Mouse (Mus musculus): Measurements from ENCODE around the gene Smyd3. TPM values are rescaled to one million over a fixed set of nuclear protein-coding genes. Genes with fewer than 3 reads are reported as not detected.

Smyd3 gene
- polyA plus RNA-seq, 1 experiment from 2014 or later, result 12.6 TPM

- ATAC-seq (replicated peaks; ENCODE audit: insufficient number of reproducible peaks, low FRiP score, low TSS enrichment), result no peak
- H3K36me3 ChIP-seq (ENCODE audit: control insufficient read depth, insufficient read depth, low read length), result no peaks in the 10 kb centered on the region
- 64% methylated on average over 5 of the region's 5 CpGs for WGBS (ENCODE audit: insufficient replicate concordance)
- H3K27ac ChIP-seq (ENCODE audit: low read depth, low read length), result no peak overlapping the region
- H3K4me3 ChIP-seq (ENCODE audit: low read depth, low read length), result no peak overlapping the region
- no peak overlapping the region for H3K9ac ChIP-seq (ENCODE audit: low read depth, low read length)
- H3K4me1 ChIP-seq (ENCODE audit: control insufficient read depth, insufficient read depth, low read length), result peaks cover 6% of the 10 kb centered on the region
- no peak overlapping the region for H3K4me2 ChIP-seq
- no peaks in the 10 kb centered on the region for H3K27me3 ChIP-seq (ENCODE audit: control insufficient read depth, insufficient read depth, low read length)
- H3K9me3 ChIP-seq (replicated peaks; ENCODE audit: control insufficient read depth, low read length), result no peaks in the 10 kb centered on the region
These were observed 35.5 kb upstream of the Smyd3 start for GRCm38 (mm10) chr1:179553197-179553948.

- ATAC-seq (replicated peaks; ENCODE audit: insufficient number of reproducible peaks, low FRiP score, low TSS enrichment), result no peak
- H3K4me3 ChIP-seq (ENCODE audit: low read depth, low read length), result no peak overlapping the region
- no peak overlapping the region; the same call in 1 of the 2 replicates for H3K27ac ChIP-seq (ENCODE audit: low read depth, low read length)
- H3K4me2 ChIP-seq, result peak overlapping the region; percentile 9; the same call in 1 of the 2 replicates
- H3K9ac ChIP-seq (ENCODE audit: low read depth, low read length), result 0 out of 2 replicates have a peak overlapping the region, but pooled peaks have one; percentile 11
- no peaks in the 10 kb centered on the region for H3K9me3 ChIP-seq (replicated peaks; ENCODE audit: control insufficient read depth, low read length)
- peaks cover 12% of the 10 kb centered on the region for H3K4me1 ChIP-seq (ENCODE audit: control insufficient read depth, insufficient read depth, low read length)
- WGBS (ENCODE audit: insufficient replicate concordance), result 45% methylated on average over 7 of the region's 7 CpGs
- no peaks in the 10 kb centered on the region for H3K27me3 ChIP-seq (ENCODE audit: control insufficient read depth, insufficient read depth, low read length)
- no peaks in the 10 kb centered on the region for H3K36me3 ChIP-seq (ENCODE audit: control insufficient read depth, insufficient read depth, low read length)
These were observed 34.9 kb upstream of the Smyd3 start for GRCm38 (mm10) chr1:179552751-179553150.

GRCm38 (mm10) chr1:179551921-179552320 lies 34.1 kb upstream of the Smyd3 start:
- 85% methylated on average over 4 of the region's 4 CpGs for WGBS (ENCODE audit: insufficient replicate concordance)
- ATAC-seq (replicated peaks; ENCODE audit: insufficient number of reproducible peaks, low FRiP score, low TSS enrichment), result no peak
- Histone ChIP-seq H3K27me3 (ENCODE audit: control insufficient read depth, insufficient read depth, low read length) (no peaks in the 10 kb centered on the region), H3K4me3 (ENCODE audit: low read depth, low read length) (no peak overlapping the region), H3K4me2 (no peak overlapping the region), H3K36me3 (ENCODE audit: control insufficient read depth, insufficient read depth, low read length) (no peaks in the 10 kb centered on the region), H3K9me3 (replicated peaks; ENCODE audit: control insufficient read depth, low read length) (no peaks in the 10 kb centered on the region), H3K9ac (ENCODE audit: low read depth, low read length) (no peak overlapping the region), H3K4me1 (ENCODE audit: control insufficient read depth, insufficient read depth, low read length) (peaks cover 12% of the 10 kb centered on the region), H3K27ac (ENCODE audit: low read depth, low read length) (peak overlapping the region; percentile 47; the same call in 1 of the 2 replicates)

- no peak for ATAC-seq (replicated peaks; ENCODE audit: insufficient number of reproducible peaks, low FRiP score, low TSS enrichment)
- Histone ChIP-seq H3K9me3 (replicated peaks; ENCODE audit: control insufficient read depth, low read length) (no peaks in the 10 kb centered on the region), H3K9ac (ENCODE audit: low read depth, low read length) (no peak overlapping the region), H3K4me3 (ENCODE audit: low read depth, low read length) (no peak overlapping the region), H3K36me3 (ENCODE audit: control insufficient read depth, insufficient read depth, low read length) (no peaks in the 10 kb centered on the region), H3K27ac (ENCODE audit: low read depth, low read length) (no peak overlapping the region), H3K4me1 (ENCODE audit: control insufficient read depth, insufficient read depth, low read length) (peaks cover 12% of the 10 kb centered on the region), H3K27me3 (ENCODE audit: control insufficient read depth, insufficient read depth, low read length) (no peaks in the 10 kb centered on the region), H3K4me2 (no peak overlapping the region)
- 51% methylated on average over 3 of the region's 3 CpGs for WGBS (ENCODE audit: insufficient replicate concordance)
These were observed 33.5 kb upstream of the Smyd3 start for GRCm38 (mm10) chr1:179551336-179551735.

- H3K4me3 ChIP-seq (ENCODE audit: low read depth, low read length), result no peak overlapping the region
- H3K4me1 ChIP-seq (ENCODE audit: control insufficient read depth, insufficient read depth, low read length), result peaks cover 17% of the 10 kb centered on the region
- no peaks in the 10 kb centered on the region for H3K36me3 ChIP-seq (ENCODE audit: control insufficient read depth, insufficient read depth, low read length)
- H3K9me3 ChIP-seq (replicated peaks; ENCODE audit: control insufficient read depth, low read length), result no peaks in the 10 kb centered on the region
- ATAC-seq (replicated peaks; ENCODE audit: insufficient number of reproducible peaks, low FRiP score, low TSS enrichment), result no peak
- no peaks in the 10 kb centered on the region for H3K27me3 ChIP-seq (ENCODE audit: control insufficient read depth, insufficient read depth, low read length)
- no peak overlapping the region for H3K9ac ChIP-seq (ENCODE audit: low read depth, low read length)
- no peak overlapping the region for H3K27ac ChIP-seq (ENCODE audit: low read depth, low read length)
- WGBS (ENCODE audit: insufficient replicate concordance), result 87% methylated on average over 5 of the region's 5 CpGs
- H3K4me2 ChIP-seq, result no peak overlapping the region
These were observed 31.3 kb upstream of the Smyd3 start for GRCm38 (mm10) chr1:179548996-179549752.

GRCm38 (mm10) chr1:179548220-179548619 lies 30.4 kb upstream of the Smyd3 start:
- no peaks in the 10 kb centered on the region for H3K36me3 ChIP-seq (ENCODE audit: control insufficient read depth, insufficient read depth, low read length)
- H3K4me2 ChIP-seq, result peak overlapping the region; percentile 84
- peak overlapping the region; percentile 8; the same call in 1 of the 2 replicates for H3K4me3 ChIP-seq (ENCODE audit: low read depth, low read length)
- 69% methylated on average over 11 of the region's 11 CpGs for WGBS (ENCODE audit: insufficient replicate concordance)
- ATAC-seq (replicated peaks; ENCODE audit: insufficient number of reproducible peaks, low FRiP score, low TSS enrichment), result no peak
- no peaks in the 10 kb centered on the region for H3K9me3 ChIP-seq (replicated peaks; ENCODE audit: control insufficient read depth, low read length)
- H3K27me3 ChIP-seq (ENCODE audit: control insufficient read depth, insufficient read depth, low read length), result no peaks in the 10 kb centered on the region
- 0 out of 2 replicates have a peak overlapping the region, but pooled peaks have one; percentile 15 for H3K27ac ChIP-seq (ENCODE audit: low read depth, low read length)
- H3K4me1 ChIP-seq (ENCODE audit: control insufficient read depth, insufficient read depth, low read length), result peaks cover 17% of the 10 kb centered on the region
- no peak overlapping the region for H3K9ac ChIP-seq (ENCODE audit: low read depth, low read length)

- Histone ChIP-seq H3K4me1 (ENCODE audit: control insufficient read depth, insufficient read depth, low read length) (peaks cover 12% of the 10 kb centered on the region), H3K9ac (ENCODE audit: low read depth, low read length) (peak overlapping the region; percentile 75), H3K36me3 (ENCODE audit: control insufficient read depth, insufficient read depth, low read length) (no peaks in the 10 kb centered on the region), H3K9me3 (replicated peaks; ENCODE audit: control insufficient read depth, low read length) (no peaks in the 10 kb centered on the region), H3K4me3 (ENCODE audit: low read depth, low read length) (peak overlapping the region; percentile 75), H3K4me2 (peak overlapping the region; percentile 84), H3K27ac (ENCODE audit: low read depth, low read length) (no peak overlapping the region), H3K27me3 (ENCODE audit: control insufficient read depth, insufficient read depth, low read length) (no peaks in the 10 kb centered on the region)
- 24% methylated on average over 5 of the region's 5 CpGs for WGBS (ENCODE audit: insufficient replicate concordance)
- ATAC-seq (replicated peaks; ENCODE audit: insufficient number of reproducible peaks, low FRiP score, low TSS enrichment), result no peak
These were observed 29.3 kb upstream of the Smyd3 start for GRCm38 (mm10) chr1:179547176-179547575.

GRCm38 (mm10) chr1:179546551-179546917 lies 28.7 kb upstream of the Smyd3 start:
- H3K27me3 ChIP-seq (ENCODE audit: control insufficient read depth, insufficient read depth, low read length), result no peaks in the 10 kb centered on the region
- peak overlapping the region; percentile 89 for H3K27ac ChIP-seq (ENCODE audit: low read depth, low read length)
- peak overlapping the region; percentile 84 for H3K4me2 ChIP-seq
- H3K36me3 ChIP-seq (ENCODE audit: control insufficient read depth, insufficient read depth, low read length), result no peaks in the 10 kb centered on the region
- peak overlapping the region; percentile 75 for H3K4me3 ChIP-seq (ENCODE audit: low read depth, low read length)
- peaks cover 12% of the 10 kb centered on the region for H3K4me1 ChIP-seq (ENCODE audit: control insufficient read depth, insufficient read depth, low read length)
- H3K9ac ChIP-seq (ENCODE audit: low read depth, low read length), result peak overlapping the region; percentile 75
- no peaks in the 10 kb centered on the region for H3K9me3 ChIP-seq (replicated peaks; ENCODE audit: control insufficient read depth, low read length)
- ATAC-seq (replicated peaks; ENCODE audit: insufficient number of reproducible peaks, low FRiP score, low TSS enrichment), result peak; percentile 78
- WGBS (ENCODE audit: insufficient replicate concordance), result under 1% methylated on average over 44 of the region's 44 CpGs

All from heart, embryonic 11.5 days (tissue).